Mouse (Mus musculus): ENCODE measurements around the gene Qrfp.

DNA sequence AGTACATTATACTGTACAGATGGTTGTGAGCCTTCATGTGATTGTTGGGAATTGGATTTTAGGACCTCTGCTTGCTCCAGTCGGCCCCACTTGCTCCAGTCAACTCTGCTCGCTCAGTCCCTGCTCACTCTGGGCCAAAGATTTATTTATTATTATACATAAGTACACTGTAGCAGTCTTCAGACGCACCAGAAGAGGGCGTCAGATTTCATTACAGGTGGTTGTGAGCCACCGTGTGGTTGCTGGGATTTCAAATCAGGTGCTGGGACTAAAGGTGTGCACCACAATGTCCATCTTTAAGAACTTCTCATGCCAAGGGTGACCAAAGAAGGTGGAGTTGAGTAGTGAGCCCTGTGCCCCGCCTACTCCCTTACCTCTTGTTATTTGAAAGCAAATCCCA is 17.8 kb downstream of the Qrfp start:
- no peak for TF ChIP-seq POLR2A (IDR thresholded peaks at IDR 0.05; ENCODE audit: control insufficient read depth, low read depth, low read length)
- no peak for TF ChIP-seq CTCF (IDR thresholded peaks at IDR 0.05; ENCODE audit: control insufficient read depth, insufficient read depth, insufficient replicate concordance, low read depth, low read length)

Measured in testis, adult 2 months (tissue).